27 mouse cellular contexts compared by ENCODE assay signal in genomic region chr14:54103541-54103940, GRCm38 (mm10).
"Had no signal": no experiment of that assay in that cellular context is flagged by ENCODE, and none has a peak within 500 bp of the region (broad histone marks: within the 10 kb centered on the region; RNA-seq: fewer than 3 reads in every experiment).

No protein-coding gene starts in this region.

- DNase-seq: cerebellum, adult 2 months; cerebellum, adult 8-10 months; cerebellum, adult 9-10 months; cerebellum, adult 9-11 months; cerebellum, postnatal 10 days; cerebellum, postnatal 14 days; cerebellum, postnatal 25 days; cerebellum, postnatal 36 days; embryo, embryonic 11 days; forebrain, postnatal 0 days; gastrocnemius, postnatal 10 days; gastrocnemius, postnatal 25 days; gastrocnemius, postnatal 36 days; heart, adult 18-20 months; heart, adult 2 months had no signal

- H3K4me2 ChIP-seq: embryonic facial prominence, embryonic 12.5 days; embryonic facial prominence, embryonic 13.5 days; embryonic facial prominence, embryonic 15.5 days; forebrain, embryonic 12.5 days; forebrain, embryonic 13.5 days; forebrain, embryonic 15.5 days had no signal

- H3K27ac ChIP-seq: embryonic facial prominence, embryonic 12.5 days; embryonic facial prominence, embryonic 13.5 days; embryonic facial prominence, embryonic 15.5 days; forebrain, embryonic 10.5 days; forebrain, embryonic 12.5 days; forebrain, embryonic 13.5 days; forebrain, embryonic 15.5 days; gastrocnemius, adult 2 months; heart, adult 2 months had no signal

- H3K9me3 ChIP-seq: embryonic facial prominence, embryonic 10.5 days; embryonic facial prominence, embryonic 12.5 days; embryonic facial prominence, embryonic 13.5 days; embryonic facial prominence, embryonic 15.5 days; forebrain, embryonic 10.5 days; forebrain, embryonic 12.5 days; forebrain, embryonic 13.5 days; forebrain, embryonic 15.5 days had no signal

- H3K36me3 ChIP-seq: embryonic facial prominence, embryonic 10.5 days; embryonic facial prominence, embryonic 12.5 days; embryonic facial prominence, embryonic 13.5 days; embryonic facial prominence, embryonic 15.5 days; forebrain, embryonic 10.5 days; forebrain, embryonic 12.5 days; forebrain, embryonic 15.5 days had no signal

- H3K4me3 ChIP-seq: embryonic facial prominence, embryonic 10.5 days; embryonic facial prominence, embryonic 12.5 days; embryonic facial prominence, embryonic 13.5 days; embryonic facial prominence, embryonic 15.5 days; erythroblast, embryonic 14.5 days; forebrain, embryonic 10.5 days; forebrain, embryonic 12.5 days; forebrain, embryonic 13.5 days; forebrain, embryonic 15.5 days; gastrocnemius, adult 2 months; heart, adult 2 months had no signal

- ATAC-seq: forebrain, embryonic 13.5 days; forebrain, embryonic 14.5 days; forebrain, embryonic 15.5 days; forebrain, embryonic 16.5 days; forebrain, postnatal 0 days had no signal

- H3K27me3 ChIP-seq: embryonic facial prominence, embryonic 12.5 days; embryonic facial prominence, embryonic 13.5 days; embryonic facial prominence, embryonic 15.5 days; forebrain, embryonic 12.5 days; forebrain, embryonic 13.5 days; forebrain, embryonic 15.5 days had no signal

- H3K9ac ChIP-seq: embryonic facial prominence, embryonic 12.5 days; embryonic facial prominence, embryonic 13.5 days; embryonic facial prominence, embryonic 15.5 days; forebrain, embryonic 12.5 days; forebrain, embryonic 13.5 days; forebrain, embryonic 15.5 days; forebrain, postnatal 0 days had no signal
